Mouse (Mus musculus) right cerebral cortex, postnatal 14 days (tissue): ENCODE data around the gene Rab7.
"Not testable (repeated sequence)": the region's sequence is repeated elsewhere in the genome, so short reads cannot be mapped to it uniquely, and the experiment has no call there.

Source experiments
- DNase-seq: peaks from one replicate; pipeline ENCODE4 v3.0.0; 2022

Gene Rab7

GRCm38 (mm10) chr6:88053228-88054080 lies 8.4 kb upstream of the Rab7 start:
- no peak for DNase-seq

DNA sequence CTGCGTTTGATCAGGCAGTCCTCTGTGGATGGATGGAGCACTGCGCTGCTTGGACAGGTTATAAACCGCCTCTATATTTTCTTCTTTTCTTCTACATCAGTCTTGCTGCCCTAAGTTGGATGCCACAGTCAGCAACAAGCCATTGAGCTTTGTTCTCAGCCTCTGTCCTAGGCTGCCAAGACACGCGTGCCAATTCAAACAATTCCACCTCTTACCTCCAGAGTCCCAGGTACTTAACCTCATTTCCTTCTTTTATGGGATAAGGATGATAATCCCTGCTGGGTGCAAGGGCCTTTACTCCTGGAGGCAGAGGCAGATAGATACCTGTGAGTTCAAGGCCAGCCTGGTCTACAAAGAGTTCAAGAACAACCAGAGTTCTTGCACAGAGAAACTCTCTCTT lies 6.1 kb upstream of the Rab7 start:
- no peak for DNase-seq

- DNase-seq: no peak
These were observed 3.9 kb upstream of the Rab7 start for GRCm38 (mm10) chr6:88049008-88049407.

DNA sequence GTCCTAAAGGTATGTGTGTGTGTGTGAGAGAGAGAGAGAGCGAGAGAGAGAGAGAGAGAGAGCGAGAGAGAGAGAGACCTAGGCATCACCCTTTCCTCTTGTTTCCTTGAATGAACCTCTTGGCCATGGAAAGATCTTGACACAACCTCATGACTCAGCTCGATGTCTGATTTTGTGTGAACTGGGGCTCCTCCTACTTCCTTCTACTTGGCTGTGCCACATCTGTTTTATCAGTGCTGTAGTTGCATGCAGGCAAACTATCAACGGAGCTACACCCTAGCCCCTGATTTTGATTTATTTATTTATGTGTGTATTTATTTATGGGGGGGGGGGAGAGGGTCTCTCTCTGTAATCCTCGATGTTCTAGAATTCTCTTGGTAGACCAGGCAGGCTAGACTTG lies 2.8 kb upstream of the Rab7 start:
- no peak for DNase-seq

DNA sequence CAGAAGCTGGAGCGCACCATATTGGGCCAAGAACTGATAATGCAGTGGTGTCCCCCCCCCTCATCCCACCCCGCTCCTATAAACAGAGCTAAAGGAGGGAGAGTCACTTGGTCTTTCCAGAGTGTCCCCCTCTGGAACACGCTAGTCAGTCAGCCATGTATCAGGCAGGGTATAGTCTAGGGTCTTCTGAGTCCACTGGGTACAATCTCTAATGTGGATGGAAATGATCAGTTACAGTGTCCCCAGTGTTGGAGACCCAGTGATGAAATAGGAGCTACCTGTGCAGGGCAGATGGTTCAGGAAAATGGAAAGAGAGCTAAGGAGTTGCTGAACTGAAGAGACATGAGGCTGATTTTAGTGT lies 316 bp upstream of the Rab7 start:
- DNase-seq: no peak

DNA sequence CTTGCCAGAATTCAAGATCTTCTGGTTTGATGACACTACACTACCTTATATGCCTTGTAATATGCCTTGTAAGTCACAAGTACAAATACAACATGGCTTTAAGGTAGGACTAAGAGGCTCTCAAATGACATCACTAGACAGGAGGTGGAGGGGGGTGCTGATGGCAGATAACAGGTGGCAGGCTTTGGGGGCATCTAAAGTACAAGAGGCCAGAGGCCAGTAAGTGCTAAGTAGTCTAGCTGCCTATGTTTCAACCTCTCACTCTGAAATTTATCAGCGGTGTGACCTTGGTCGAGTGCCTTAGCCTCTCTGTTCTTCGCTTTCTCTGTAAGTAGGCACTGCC lies 865 bp downstream of the Rab7 start:
- DNase-seq: no peak

DNA sequence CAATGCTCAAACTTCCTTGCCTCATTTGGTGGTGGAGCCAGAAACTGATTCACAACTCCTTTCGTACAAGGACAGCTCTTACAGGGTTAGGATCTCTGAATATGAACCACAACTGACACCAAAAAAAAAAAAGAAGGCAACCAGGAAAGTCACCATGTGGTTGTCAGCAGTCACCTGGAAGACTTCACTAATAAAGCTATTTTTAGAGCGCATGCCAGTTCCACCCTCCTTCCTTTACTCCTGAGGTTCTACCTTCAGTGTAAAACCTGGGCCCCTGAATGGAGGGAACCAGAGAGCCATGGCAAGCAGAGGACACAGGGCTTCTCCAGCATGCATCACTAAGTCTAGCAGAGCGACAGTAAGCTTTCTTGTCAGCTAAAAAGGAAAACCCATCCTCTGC lies 2.7 kb downstream of the Rab7 start:
- no peak for DNase-seq

DNA sequence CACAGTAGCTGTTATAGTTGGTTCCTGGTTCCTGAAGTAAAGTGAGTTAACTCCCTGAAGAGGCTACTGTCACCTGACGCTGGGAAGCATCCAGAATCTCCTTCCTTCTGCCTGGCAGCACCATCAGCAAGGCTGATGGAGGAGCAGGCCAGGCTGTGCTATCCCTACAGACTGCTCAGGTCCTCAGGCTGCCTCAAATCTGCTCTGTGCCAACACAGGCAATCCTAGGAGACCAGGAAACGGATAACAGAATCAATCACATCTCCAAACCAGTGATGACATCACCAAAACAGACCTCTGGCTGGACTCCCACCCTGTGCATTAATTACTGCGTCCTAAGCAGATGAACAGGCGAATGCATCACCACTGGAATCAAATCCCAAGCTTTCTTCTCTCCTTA lies 3.8 kb downstream of the Rab7 start:
- no peak for DNase-seq

DNA sequence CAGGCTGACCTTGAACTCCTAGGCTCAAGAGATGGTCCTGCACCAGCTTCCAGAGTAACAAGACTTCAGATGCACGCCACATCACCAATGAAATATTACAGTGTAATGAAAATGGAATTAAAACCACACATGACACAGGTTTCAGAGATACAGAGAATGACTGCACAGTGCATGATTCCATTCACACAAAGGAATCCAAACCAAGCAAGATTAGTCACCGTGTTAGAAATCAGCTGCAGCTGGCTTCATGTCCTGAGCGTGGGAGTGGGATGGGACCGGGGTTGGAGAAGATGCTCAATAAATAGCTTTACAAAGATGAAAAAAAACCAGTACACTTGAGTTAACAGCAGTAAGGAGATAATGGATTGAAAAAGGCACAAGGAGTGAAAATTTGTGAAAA lies 5.6 kb downstream of the Rab7 start:
- DNase-seq: no peak

DNA sequence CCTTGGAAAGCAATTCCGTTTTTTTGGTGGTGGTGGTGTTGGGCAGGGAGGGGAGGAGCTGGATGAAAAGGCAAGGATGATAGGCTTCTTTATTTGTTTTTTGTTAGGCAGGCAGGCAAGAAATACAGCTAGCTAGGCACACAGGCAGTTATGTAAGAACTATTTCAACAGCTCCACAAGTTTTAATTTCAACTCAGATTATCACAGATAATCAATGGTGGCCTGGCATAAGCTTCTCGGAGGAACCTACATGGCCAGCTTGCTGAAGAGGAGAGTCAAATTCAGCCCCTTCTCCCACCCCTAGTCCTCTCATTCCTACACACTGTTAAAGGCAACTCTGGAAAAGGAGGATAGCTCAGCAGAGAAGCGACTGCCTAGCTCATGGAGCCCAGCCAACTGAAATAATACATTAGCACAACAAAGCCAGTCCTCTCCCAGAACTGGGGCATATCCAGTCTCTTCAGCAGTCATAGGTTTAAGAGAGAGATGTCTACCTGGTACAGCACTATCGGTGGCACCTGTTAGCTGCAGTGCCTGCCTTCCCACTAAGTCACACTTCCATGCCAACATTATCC lies 7.5 kb downstream of the Rab7 start:
- DNase-seq: no peak

DNA sequence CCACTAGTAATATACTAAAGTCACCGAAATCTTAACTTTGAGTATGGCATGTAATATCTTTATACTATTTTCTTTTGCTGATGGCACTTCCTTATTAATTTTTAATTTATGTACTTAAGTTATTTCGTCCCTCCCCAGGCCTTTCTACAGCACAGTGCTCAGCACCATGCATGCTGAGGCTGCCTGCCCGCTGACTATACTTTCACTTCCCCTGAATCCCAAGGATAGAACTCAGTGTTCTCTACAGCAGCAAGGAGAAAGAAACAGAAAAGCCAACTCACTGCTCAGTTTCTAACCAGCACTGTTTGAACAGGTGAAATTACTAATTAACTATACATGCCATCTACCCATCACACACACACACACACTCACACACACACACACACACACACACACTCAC lies 11.6 kb downstream of the Rab7 start:
- DNase-seq: no peak

DNA sequence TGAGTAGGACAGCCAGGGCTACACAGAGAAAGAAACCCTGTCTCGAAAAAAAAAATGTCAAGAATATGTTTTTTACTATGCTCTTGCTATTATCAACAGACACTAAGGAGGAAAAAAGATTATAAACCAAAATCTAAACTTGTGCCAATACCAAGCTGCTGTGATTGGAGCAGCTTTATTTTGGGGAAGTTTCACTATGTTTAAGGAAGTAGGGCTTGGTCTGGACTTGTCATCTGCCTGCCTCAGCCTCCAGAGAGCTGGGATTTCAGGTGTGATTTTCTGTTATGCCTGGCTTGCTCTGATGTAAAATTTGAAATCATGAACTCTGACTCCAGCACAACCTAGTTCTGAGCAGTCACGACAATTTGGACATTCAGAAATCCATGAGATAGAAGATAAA lies 14.6 kb downstream of the Rab7 start:
- DNase-seq: no peak

- no peak for DNase-seq
These were observed 17.7 kb downstream of the Rab7 start for GRCm38 (mm10) chr6:88027390-88027789.

GRCm38 (mm10) chr6:88023316-88023890 lies 21.7 kb downstream of the Rab7 start:
- DNase-seq: no peak

DNA sequence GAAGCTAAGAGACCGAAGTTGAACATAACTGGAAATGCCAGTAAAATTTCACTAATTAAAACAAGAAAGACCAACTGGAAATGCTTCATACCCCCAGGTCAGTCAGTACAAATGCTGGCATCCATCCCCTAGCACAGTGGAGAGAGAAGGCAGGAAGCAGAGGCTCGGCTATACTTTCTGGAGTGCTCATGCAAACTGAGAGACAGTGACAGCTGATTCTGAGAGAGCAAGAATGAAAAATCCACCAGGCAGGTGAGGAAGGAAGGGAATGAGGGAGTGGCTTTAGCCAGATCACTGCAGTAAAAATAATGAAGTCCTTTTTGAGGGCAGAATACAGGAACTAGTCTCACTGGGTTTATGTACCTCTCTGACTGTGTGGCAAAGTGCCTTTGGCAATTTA lies 25.9 kb downstream of the Rab7 start:
- no peak for DNase-seq

DNA sequence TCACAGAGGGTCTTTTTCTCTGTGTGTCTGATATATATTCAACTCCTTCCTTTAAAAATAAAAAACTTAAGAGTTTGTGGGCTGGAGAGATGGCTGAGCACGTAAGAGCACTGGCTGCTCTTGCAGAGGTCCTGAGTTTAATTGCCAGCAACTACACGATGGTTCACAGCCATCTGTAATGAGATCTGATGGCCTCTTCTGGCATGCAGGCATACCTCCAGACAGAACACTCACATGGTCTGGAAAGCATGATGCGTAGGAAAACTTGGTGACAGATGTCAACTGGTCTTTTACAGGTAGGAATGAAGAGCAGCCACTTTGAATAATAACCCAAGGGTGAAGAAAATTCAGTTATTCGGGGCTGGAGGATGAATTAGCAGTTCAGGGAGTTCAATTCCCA lies 27.2 kb downstream of the Rab7 start:
- DNase-seq: no peak

DNA sequence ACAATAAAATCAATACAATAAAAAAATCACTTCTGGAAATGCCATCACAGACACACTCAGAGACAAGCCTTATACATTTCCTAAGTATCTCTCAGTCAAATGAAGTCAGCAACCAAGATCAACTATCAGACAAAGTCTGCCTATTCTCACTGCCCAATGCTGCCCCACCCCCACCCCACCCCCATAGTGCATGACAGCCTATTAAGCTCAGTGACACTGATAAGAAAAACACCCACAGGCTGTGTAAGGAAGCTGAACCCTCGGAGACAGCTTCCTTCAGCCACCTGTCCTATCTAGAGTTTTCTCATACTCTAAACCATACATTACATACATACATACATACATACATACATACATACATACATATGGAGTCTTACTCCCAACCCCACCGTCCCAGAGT lies 29.3 kb downstream of the Rab7 start:
- DNase-seq: no peak

DNA sequence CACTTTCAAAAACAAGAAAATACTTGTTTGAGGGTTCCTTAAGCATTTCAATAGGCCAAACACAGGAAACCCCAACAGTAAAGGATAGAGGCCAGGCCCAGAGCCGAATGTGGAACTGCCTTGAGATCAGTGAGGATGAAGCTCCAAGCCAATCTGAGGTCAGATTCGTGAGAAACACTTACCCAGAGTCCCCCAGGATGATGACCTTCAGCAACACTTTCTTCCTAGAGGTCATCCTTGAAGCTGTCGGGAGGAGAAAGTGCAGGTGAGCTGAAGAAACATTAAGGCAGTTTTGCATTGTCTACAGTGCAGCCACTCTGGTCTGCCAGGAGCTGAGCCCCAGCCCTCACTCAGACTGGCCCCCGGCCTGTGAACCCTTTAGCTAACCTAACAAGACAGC lies 31.6 kb downstream of the Rab7 start:
- DNase-seq: no peak

GRCm38 (mm10) chr6:88012601-88013000 lies 32.5 kb downstream of the Rab7 start:
- DNase-seq: no peak

- not testable (repeated sequence) for DNase-seq
These were observed 34.0 kb downstream of the Rab7 start for GRCm38 (mm10) chr6:88011106-88011505.

GRCm38 (mm10) chr6:88009209-88009608 lies 35.9 kb downstream of the Rab7 start:
- no peak for DNase-seq

GRCm38 (mm10) chr6:88004773-88005172 lies 40.3 kb downstream of the Rab7 start:
- not testable (repeated sequence) for DNase-seq

DNA sequence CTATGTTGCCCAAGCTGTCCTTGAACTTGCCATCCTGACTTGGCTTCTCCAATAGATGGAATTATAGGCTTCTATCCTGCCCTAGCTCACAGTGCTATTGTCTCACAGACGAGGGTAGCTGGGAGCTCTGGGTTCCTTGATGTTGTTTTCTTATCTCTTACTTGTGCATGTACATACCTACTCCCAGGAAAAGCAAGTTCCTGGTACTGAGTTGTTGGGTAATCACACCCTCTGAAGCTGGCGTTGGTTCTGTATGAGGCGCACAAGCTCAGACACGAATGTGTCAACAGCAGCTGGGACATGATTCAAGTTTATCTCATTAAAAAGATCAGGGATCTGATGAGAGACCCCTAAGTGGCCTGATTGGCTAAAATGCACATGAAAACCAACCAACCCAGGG lies 41.6 kb downstream of the Rab7 start:
- DNase-seq: no peak

GRCm38 (mm10) chr6:87998358-87998757 lies 46.7 kb downstream of the Rab7 start:
- DNase-seq: no peak
